Mouse (Mus musculus): ENCODE measurements around the gene Sdccag8.

Gene Sdccag8

GRCm38 (mm10) chr1:177011688-177012087 lies 197.2 kb downstream of the Sdccag8 start:
- DNase-seq (ENCODE audit: low spot score), result no peak

- DNase-seq (ENCODE audit: low spot score), result no peak
Observed at GRCm38 (mm10) chr1:177012774-177013173, 198.3 kb downstream of the Sdccag8 start.

- DNase-seq (ENCODE audit: low spot score), result no peak
Observed at GRCm38 (mm10) chr1:177013313-177013712, 198.9 kb downstream of the Sdccag8 start.

- DNase-seq (ENCODE audit: low spot score), result no peak
Observed at GRCm38 (mm10) chr1:177013776-177014175, 199.3 kb downstream of the Sdccag8 start.

- no peak for DNase-seq (ENCODE audit: low spot score)
Observed at GRCm38 (mm10) chr1:177014346-177014745, 199.9 kb downstream of the Sdccag8 start.

GRCm38 (mm10) chr1:177014921-177015439 lies 200.5 kb downstream of the Sdccag8 start:
- no peak for DNase-seq (ENCODE audit: low spot score)

DNA sequence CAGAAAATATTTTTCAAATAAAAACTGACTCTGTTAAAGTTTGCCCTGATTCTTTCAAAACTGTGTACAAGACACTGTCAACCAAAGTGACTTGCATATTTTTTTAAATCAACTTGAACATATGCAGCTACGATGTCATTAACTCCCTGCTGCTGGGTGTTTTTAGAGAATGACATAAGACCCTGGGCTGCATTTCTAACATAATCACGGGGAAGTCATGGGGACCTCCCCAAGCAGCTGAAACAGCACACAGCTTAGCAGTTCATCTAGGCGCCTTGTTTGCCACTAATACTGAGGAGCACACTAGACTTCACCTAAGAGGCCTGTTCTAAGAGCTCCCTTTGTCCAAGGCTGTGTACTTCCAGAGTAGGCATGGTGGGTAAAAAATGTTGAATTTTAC lies 201.5 kb downstream of the Sdccag8 start:
- DNase-seq (ENCODE audit: low spot score), result no peak

GRCm38 (mm10) chr1:177016729-177017128 lies 202.3 kb downstream of the Sdccag8 start:
- DNase-seq (ENCODE audit: low spot score), result no peak

DNA sequence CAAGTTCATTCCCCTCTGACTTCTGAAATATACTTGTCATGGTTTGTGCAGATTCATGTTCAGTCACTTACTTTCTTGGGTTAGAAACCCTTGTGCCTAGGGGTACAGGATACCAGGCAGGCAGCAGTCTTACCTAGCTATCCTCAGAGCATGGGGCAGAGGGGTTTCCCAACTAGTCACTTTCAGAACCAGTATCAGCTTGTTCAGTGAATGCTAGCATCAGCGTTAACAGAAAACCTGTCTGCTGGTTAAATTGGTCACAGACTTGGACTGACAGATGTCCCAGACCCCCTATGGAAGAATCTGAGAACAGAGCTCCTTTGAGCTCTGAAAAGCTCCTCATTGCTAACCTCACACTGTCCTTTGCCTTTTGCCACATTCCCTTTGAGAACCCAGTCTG lies 204.3 kb downstream of the Sdccag8 start:
- no peak for DNase-seq (ENCODE audit: low spot score)

- no peak for DNase-seq (ENCODE audit: low spot score)
Observed at GRCm38 (mm10) chr1:177019668-177020067, 205.2 kb downstream of the Sdccag8 start.

DNA sequence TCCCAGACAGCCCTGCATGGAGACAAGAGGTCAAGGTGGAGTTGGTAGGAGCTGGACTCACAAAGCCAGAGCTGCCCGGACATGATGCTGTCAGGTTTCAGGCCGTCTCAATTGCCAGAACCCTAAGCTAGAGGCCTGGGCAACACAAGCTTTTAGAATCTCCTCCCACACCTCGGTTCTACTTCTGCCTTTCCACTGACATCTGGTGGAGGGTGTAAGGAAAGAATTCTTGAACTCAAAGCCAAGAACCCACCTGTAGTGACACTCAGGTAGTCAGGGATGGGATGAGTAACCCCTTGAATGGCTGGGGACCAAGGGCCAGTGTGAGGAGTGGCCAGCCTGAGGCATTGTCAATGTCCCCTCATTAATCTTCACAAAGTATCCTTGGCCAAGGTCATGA lies 208.3 kb downstream of the Sdccag8 start:
- DNase-seq (ENCODE audit: low spot score), result no peak

DNA sequence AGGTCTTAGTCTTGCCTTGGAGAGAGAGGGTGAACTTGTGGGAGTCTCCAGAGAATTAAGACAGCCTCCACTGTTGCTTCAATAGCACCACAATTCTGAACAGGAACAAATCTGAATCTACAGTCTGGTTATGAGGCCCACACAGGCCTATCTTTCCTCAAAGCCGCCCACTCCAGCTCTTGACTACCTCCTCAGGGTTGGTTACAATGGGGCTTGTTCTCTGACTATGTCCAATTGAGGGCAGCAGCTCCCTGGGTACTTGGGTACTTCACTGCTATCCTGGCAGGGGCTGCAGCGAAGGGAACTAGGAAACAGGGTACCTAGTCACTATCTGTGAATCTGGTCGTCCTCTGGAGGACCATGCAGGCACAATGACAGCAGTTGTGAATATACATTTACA lies 213.2 kb downstream of the Sdccag8 start:
- DNase-seq (ENCODE audit: low spot score), result no peak

DNA sequence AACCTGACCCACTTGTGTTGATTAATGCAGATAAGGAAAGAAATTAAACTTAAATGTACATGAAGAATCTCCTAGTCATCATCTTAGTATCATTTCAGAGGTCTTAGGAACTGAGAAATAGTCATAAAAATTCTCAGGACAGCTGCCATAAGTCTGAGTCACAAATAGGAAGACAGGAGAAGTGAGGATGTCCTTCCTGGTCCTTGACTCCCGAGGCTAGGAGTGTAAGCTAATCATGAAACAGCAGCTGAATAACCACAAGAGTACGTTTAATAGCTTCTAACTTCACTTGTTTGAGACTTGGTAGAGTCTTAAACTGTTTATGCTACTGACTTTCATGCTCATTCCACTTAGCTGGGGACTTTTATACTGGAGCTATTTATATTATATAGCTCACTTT lies 214.6 kb downstream of the Sdccag8 start:
- no peak for DNase-seq (ENCODE audit: low spot score)

DNA sequence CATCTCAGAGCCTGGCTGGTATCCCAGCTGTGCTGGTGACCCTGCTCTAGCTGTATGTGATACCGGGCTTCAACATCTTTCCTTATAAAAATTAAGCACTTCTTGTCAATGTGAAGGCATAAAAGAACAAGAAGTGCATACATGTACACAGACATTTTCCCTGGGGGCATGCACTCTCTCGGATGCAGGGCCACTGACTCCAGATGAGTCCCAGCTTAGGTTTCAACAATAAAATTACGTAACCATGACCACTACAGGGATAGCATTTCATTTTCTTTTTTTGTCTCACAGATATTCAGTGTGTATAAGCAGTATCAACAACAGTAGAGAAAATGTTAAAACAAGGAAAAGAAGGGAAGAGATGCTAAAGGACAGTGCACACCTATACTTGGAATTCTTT lies 216.2 kb downstream of the Sdccag8 start:
- no peak for DNase-seq (ENCODE audit: low spot score)

DNA sequence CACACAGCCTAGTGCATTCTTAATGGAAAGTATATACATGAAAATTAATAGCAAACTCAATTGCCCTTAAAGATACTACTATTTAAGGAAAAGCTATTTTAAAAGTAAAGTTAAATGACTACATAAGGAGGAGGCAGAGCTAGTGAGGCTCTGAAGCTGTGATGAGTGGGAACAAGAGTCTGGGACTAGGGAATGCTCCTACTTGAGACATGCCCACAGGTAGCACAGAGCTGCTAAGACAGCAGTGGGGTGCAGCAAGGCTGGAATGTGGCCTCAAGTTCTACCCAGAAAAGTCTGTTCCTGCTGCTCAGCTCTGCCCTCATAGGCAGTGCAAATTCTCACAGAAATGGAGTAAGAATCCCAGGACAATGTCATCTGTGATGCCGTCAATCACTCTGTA lies 216.7 kb downstream of the Sdccag8 start:
- no peak for DNase-seq (ENCODE audit: low spot score)

DNA sequence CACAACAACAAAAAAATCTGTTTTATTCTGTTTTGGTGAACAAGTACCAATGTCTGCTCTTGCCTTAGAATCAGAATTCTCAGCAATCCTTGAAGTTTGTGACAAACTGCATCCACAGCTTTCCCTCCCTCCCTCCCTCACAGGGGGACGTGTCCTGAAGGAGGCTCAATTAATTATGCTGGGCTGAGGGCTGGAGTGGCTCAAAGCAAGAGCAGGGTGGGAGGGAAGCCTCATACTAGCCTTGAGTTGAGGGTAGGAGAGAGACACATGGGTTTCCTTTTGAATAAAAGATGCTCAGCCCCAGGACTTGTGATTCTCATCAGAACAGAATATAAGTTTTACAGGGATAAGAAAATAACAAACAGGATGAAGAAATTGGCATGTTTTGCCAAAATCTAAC lies 217.8 kb downstream of the Sdccag8 start:
- no peak for DNase-seq (ENCODE audit: low spot score)

GRCm38 (mm10) chr1:177035460-177035859 lies 221.0 kb downstream of the Sdccag8 start:
- DNase-seq (ENCODE audit: low spot score), result no peak

DNA sequence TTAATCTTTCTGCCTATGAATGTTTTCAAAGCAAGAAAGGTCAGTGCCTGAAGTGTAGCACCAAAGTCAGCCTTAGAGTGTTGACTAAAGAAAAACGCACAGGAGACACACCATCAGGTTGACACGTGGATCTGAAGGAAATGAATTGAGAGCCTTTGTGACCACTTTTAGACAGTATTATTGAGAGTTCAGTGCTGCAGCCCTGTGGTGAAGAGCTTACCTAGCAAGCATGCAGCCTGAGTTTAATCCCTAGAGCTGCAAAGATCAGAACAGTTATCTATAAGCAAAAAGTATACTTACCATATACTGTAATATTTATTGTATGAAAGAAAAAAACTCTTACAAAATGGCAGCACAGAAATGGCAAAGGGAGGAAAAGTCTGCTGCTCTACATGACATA lies 223.9 kb downstream of the Sdccag8 start:
- DNase-seq (ENCODE audit: low spot score), result no peak

GRCm38 (mm10) chr1:177039093-177039674 lies 224.7 kb downstream of the Sdccag8 start:
- DNase-seq (ENCODE audit: low spot score), result peak; percentile 46

DNA sequence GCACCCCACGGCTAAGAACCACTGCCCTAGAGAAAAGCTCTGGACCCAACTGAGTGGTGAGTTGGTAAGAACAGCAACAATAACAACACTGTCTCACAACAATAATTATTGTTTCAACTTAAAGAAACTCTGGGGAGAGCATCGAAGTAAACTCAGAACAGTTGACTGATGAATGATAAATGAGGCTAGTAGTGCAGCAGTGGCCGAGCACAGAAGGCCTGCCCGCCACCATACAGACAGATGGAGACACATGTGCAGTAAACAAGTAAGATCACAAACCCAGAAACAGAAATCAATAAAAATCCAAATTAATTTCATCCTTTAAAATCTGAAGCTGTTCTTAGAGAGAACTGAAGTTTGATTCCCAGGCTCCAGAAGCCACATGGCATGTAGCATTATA lies 225.6 kb downstream of the Sdccag8 start:
- no peak for DNase-seq (ENCODE audit: low spot score)

GRCm38 (mm10) chr1:177045885-177046284 lies 231.4 kb downstream of the Sdccag8 start:
- no peak for DNase-seq (ENCODE audit: low spot score)

GRCm38 (mm10) chr1:177046963-177047362 lies 232.5 kb downstream of the Sdccag8 start:
- DNase-seq (ENCODE audit: low spot score), result no peak

DNA sequence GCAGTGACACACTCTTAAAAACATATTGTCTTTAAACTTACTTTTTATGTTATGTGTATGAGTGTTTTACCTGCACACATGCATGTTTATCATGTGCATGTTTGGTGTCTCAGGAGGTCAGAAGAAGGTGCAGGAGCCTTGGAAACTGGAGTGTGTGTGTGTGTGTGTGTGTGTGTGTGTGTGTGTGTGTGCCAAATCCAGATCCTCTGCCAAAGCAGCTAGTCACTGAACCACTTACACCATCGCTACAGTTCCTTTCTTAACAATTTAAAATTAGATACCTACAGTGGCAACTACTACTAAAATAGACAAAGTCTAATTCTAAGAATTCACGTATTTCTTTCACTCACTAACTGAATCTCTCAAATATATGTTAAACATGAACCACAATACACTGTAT lies 234.3 kb downstream of the Sdccag8 start:
- no peak for DNase-seq (ENCODE audit: low spot score)

- DNase-seq (ENCODE audit: low spot score), result peak; percentile 60
Observed at GRCm38 (mm10) chr1:177051366-177051963, 237.0 kb downstream of the Sdccag8 start.

Measured in layer of hippocampus, adult 11-12 months (tissue).